Mouse (Mus musculus): Measurements from ENCODE around the gene Ano6.

The Ano6 gene

DNA sequence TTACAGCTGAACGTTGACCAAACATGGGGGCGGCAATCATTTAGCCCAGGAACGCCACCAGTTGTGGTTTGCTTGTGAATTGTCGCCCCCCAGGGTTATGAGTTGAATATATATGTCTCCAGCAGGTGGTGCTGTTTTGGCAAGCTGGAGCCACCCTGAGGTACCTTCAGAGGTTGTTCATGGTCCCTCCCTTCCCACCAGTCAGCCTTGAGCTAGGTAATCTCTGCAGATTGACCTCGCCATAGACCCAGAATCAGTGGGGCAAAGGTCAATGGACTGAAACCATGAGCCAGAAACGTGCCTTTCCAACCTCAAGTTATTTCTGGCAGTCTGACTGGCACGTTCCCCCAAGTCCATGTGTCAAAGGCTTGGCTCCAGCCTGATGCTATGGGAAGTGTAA lies 22.8 kb upstream of the Ano6 start:
- WGBS: 79% methylated on average over 7 of the region's 7 CpGs

DNA sequence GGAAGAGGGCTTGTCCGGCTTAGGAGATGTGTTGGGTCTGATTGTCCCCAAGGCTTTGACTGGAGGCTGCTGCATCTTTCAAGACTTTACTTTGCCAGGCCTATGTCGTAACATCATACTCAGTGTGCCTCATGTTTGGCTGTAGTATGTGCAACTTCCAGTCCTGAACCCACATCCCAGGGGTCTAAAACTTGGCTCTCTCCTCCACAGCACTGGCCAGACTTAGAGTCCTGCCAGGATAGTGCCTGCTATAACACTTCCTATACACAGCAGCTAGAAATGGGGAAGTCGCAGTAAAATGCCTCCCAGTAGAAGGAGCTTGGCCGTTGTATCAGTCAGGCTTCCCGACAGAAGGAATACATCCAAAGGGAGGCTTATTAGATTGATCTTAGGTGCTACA lies 21.9 kb upstream of the Ano6 start:
- WGBS: 95% methylated on average over 5 of the region's 5 CpGs

DNA sequence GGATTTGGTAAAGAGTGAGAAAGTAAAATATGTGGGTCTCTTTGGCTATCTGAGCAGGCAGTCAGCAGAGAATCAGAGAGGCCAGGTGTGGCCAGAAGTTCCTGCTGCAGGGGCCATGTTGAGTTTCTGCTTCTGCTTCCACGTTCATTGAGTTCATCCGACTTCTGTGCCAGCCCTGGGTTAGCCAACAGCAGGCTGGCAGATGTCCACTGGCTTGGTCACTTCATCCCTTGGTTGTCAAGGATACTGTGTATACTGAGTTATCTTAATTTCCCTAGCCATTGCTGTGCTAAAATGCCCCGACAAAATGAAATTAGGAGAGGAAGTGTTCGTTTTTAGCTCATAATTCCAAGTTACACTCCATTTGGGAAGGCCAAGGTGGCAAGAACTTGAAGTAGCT lies 21.1 kb upstream of the Ano6 start:
- WGBS: 60% methylated on average over 4 of the region's 4 CpGs

DNA sequence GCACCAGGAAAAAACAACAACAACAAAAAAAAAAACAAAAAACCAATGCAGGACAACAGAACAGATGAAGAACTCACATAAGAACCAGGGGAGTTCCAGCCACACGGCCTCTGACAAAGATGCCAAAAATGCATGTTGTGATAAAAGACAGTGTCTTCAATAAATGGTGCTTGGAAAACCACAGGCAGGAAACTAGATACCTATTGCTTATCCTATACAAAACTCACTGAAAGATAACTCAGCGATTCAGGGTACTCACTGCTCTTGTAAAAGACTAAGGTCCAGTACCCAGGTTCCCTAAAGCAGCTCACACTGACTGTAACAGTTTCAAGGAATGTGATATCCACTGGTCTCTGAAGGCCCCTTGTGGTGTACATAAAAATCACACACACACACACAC lies 20.3 kb upstream of the Ano6 start:
- WGBS: 94% methylated on average over 2 of the region's 2 CpGs

DNA sequence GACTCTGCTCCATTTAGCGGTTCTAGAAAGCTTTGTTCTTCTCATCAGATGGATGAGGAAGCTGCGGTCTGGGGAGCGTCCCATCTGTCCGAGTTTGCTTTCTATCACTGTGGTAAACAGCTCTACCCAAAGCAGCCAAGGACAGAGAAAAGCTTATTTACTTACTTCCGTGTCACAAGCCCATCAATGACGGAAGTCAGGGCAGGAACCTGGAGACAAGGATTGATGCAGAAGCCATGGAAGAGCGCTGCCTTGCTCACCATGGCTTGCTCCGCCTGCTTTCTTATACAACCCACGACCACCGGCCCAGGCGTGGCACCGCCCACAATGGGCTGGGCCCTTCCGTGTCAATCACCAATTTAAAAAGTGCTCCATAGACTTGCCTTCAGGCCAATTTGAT lies 18.3 kb upstream of the Ano6 start:
- WGBS: 68% methylated on average over 13 of the region's 13 CpGs

DNA sequence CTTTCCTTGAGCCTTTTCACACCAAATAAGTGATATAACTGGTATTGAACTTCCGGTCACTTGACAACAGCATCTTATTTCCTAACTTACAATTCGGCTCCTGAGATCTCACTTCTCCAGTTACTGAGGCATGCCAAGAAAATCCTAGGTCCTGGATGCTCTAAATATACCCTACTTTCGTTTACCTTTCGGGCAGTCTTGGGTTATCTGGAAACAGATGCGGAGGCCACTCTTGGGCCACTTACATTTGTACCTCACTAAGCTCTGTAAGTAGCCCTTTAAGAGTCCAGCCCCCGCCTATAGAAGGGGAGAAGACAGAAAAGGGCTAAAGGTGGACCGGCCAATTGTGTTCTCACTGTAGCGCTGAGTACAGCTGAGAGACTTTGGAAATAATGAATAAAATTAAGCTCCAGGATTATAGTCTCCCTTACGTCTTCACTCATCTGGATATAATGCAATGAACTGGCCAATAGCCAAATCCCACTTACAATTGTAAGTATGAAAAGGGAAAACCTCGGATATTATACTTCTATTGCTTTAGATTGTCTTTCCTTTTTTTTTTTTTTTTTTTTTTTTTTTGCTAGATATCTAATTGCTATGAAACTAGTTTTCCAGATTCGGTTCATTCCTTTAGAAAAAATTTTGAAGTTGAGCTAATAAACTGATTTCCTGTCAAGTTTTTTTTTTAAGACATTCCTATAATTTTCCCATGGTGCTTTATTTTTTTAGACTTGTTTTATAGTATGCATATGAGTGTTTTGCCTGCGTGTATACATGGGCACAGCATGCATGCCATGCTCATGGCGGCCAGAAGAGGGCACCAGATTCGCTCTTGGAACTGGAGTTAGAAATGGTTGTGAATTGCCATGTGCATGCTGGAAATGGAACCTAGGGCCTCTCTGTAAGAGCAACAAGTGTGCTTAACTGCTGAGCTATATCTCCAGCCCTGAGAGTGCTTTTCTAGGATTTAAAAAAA lies 17.5 kb upstream of the Ano6 start:
- WGBS: 48% methylated on average over 14 of the region's 14 CpGs

DNA sequence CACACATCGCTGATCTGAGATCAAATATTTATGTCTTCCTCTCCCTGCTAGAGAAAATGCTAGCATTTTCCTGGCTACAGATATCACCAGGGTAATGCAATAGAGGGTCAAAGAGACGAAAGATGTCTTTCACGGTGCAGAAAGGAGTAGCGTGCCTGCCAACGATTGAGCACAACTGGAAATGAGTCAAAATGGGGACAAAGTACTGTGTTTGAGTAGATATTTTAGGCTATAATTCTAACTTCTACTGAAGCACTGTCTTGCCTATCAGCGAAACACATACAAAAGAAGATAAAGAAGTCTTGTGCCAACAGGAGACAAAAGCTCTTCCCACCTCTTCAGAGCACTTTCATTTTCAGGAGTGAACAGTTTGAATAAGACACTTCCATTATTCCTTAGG lies 16.4 kb upstream of the Ano6 start:
- WGBS: 59% methylated on average over 6 of the region's 6 CpGs

DNA sequence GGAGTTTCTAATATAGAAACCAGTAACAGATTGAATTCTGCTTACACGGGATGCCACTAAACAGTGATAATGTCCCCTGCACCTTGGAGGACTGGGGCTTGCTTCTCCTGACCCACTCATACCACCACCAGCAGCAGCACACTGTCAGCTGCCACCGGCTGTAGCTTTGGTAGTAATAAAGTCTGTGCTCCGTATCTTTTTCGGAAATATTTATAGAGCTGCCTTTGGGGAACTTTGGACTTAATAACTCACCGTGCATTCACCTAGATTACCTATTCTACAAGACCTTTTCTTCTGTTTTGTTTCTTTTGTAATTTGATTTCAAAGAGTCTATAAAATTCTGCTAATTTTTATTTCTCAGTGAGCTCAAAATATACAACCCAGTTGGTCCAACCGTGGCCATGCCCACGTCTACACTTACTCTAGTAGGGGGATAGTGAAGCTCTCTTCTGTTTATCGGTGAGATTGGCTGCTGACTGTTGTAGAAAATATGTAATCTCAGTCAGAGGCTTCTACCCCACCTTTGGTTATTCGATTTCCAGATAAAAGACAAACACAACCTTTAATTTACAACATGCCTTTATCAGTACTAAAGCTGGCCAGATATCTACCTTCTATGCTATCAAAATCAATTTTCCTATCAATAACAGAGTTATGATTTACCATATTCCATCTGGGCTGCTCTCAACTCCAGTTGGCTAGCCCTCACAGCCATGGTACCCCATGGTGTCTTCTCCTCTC lies 15.8 kb upstream of the Ano6 start:
- WGBS: 93% methylated on average over 9 of the region's 9 CpGs

DNA sequence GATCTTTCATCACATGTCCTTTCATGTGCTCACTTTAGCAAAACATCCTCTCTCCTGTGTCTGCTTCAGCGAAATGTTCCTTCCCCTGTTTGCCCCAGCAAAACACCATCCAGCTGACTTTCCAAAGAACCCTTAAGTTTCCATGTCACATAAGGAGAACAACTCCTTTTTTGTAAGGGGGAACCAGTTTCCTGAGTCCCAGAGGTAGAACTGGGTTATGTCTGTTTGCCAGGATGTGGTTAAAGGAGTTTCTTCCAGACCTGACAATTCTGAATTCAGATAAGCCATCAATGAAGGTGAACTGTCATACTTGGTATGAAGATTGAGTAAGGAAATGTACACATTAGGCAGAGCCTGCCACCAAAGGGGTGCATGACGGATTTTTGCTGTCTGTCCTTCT lies 12.9 kb upstream of the Ano6 start:
- 98% methylated on average over 2 of the region's 2 CpGs for WGBS

DNA sequence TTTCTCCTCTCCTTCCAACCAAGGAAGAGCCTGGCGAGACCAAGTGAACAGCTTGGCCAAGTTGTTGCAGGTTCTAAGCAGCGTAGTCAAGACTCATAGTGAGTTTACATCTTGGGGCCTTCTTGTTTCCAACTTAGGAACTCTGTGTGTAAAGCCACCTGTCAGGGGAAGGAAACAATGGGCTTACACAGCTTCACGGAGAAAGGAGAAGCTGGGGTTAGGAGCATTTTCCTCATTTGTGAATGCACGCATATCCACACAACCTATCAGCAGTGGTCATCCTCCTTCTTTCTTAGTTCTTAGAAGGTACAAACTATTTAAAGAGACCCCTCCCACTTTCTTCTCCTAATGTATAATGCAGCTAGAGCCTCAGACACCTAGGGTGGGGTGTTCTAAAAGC lies 11.9 kb upstream of the Ano6 start:
- 86% methylated on average over 4 of the region's 4 CpGs for WGBS

DNA sequence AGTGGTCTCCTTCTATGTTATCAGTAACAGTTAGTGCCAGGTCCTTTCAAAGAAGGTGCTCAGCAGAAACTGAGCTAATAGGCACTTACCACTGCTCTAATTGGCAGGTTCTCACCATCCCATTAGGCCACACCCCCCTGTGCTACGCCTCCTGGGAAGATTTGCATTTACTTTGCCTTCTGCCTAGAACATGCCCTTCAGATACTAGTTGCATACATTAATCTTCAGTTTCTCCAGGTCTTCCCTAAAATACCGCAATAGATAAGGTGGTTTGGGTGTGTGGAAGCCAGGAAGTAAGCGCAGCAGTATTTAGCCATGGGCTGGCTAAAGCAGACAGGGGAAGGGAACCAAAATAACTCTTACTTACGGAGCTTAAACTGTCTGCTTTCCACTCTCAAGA lies 4.0 kb upstream of the Ano6 start:
- WGBS: 88% methylated on average over 4 of the region's 4 CpGs

DNA sequence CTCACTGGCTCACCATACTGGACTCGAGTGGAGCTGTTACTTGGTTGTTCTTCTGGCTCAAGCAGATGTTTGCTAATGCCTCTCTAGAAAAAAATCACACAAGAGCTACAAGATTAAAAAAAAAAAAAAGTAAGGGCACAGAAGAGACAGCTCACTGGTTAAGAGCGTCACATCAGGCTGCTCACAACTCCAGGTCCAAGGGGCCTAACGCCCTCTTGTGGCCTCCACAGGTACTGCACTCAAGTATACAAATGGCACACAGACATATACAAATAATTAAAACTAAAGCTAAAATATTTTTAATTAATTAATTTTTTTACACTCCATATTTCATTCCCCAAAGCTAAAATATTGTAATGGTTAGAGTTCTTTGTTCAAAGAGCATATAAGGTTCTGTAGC lies 3.1 kb upstream of the Ano6 start:
- 63% methylated on average over 3 of the region's 3 CpGs for WGBS

DNA sequence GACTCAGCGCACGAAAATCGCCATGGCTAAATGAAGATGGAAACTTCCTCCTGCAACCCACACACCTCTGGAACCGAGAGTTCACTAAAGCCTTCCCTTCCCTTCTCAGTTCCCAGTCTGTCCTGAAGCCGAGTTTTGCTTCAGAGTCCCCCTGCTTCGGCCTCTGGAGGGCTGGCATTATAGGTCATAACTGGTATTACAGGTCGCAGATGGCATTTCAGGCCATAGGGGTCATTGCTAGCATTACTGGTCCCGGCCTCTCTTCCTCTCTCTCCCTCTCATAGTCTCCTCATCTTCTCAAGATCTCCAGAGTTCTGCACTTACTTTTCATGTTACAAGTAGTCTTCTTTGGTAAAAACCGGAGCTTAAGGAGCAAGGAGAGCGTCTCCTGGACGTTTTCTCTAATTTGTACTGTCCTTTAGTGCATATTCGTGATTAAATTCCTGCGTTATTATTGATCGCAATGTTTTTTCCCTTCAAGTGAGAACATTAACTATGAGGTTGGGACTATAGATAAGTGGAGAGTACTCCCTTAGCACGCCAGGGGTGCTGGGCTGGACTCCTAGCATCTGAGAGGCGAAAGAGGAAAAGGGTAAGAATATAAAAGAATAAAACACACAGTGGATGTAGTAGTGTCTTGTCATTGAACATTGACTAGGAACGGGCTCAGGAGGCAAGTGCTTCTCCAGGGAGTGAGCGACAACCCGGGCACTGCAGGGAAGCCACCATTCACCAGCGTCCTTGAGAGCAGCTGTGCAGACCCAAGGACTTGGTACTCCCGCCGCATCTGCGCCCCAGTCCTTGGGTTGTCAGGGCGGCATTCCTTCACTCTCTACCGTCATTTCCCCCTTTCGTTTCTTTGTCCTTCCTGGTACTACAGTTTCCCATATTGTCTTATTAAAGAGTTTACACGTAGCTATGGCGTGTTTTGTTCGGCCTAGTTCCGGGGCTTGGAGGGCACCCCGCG lies 798 bp upstream of the Ano6 start:
- whole genome bisulfite sequencing: 28% methylated on average over 32 of the region's 32 CpGs

DNA sequence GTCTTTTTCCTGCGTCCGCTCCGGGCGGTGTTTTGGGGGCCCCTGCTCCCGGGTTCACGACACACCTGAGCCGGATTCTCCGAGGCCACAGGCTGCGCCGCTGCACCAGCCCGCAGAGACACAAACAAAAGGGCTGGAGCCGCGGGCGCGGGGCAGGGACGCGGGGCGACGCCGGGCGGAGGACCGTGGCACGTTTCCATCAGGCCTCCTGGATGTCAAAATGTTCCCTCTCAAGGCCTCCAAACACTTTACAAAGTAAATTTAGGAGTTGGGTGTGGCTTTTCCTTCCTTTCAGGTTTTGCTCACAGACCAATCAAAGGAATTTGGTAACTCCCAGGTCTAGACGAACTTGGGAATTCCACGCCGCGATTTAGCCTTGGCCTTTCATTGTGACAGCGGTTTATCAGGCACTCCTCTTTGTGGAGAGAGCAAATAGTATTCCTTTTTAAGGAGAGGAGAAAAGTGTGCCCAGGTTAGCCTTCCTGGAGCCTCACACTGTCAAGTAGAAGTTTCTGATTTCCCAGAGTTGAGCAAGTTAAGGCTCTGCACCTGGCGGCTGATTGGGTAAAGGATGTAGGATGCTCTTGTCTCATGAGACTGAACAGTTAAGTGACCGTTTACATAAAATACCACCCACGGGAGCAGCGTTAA lies 623 bp downstream of the Ano6 start:
- 3% methylated on average over 32 of the region's 32 CpGs for WGBS

DNA sequence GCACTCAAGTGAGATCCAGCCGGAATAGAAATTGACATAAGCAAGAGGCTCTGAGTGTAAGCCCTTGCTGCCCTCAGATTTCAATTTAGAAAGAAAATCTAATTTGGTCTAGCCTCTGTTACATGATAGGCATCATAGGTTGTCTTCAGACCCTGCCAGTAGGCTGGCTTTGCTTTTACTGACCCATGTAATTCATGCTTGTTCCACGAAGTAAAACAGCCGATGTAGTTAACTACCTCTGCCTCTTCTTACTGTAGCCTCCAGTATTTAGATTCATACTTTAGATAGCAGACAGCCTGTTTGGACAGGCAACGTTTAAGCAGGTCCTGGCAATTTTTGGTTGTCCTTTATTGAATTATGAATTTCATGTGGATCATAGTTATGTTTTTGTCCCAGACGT lies 1.2 kb downstream of the Ano6 start:
- WGBS: 35% methylated on average over 5 of the region's 5 CpGs

DNA sequence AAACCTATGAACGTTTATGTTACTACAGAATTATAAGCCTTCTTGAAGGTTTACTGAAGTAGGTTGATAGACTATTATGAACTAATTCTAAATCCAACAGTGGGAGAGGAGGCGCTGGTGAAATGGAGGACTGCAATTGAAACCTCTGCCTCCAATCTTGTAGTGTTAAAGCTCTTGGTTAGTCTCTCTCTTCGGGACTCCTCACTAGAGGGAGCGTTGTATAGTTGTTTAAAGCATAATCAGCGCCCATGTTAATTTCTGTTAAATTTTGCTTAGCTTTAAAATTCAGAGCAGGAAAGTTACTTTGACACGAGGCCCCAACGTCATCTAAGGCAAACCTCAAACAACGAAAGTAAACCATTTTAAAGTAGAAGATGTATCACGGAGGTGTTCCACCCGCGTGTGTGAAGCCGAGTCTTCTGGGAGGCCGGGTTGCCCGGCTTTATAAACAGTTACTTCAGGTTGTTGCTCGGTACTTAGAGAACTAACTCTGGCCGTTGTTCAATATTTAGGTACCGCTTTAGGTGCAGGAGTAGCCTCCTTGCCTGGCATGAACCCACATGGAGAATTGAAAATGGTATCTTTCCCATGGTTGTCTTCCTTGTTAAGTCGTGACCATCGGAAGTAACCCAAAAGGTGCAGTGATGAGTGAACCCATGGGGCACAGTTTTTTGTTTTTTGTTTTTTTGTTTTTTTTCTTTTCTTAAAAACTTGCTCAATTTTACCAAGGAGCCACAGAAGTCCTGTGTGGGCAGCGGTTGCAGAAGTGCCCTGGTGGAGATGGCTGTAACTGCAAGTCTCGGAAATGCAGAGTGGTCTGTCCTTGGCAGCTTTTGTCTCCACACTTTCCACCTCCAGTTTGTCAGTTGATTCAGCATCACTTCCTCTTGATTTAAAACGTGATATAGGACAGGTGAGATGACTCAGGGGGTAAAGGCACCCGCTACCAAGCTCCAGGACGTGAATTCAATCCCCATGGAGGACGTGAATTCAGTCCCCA lies 1.9 kb downstream of the Ano6 start:
- WGBS: 71% methylated on average over 25 of the region's 25 CpGs

DNA sequence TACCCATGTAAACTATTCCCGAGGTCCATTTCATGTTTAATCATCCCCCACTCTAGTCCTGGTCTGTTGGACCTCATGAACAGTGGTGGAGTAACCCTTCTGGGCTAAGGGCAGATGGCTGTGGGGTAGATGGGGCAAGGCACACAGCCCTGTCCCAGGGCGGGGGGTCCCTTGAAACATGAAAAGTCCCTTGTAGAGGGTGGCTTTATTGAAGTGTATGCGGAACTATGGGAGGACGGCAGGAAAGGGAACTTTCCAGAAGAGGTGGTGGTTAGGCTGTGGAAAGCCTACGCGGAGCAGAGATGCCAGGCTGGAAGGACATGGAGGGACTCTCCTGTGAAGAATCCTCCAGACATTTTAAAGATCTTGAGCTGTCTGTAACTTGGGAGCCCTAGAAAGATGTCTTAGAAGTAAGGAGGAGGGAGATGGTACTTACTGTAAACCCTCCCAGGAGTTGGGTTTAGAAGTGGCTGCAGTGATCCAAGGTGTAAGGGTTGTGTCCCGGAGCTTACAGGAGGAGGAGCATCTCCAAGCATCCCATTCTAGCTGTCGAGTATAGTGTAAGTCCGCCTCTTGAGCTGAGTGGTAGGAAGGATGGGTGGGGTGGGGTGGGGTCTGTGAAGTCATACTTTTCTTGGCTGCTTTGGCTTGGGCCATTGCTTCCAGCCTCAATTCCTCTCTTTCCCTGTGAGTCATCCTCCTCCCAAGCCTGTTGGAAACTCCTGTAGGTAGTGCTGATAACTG lies 3.3 kb downstream of the Ano6 start:
- WGBS: 92% methylated on average over 9 of the region's 9 CpGs

DNA sequence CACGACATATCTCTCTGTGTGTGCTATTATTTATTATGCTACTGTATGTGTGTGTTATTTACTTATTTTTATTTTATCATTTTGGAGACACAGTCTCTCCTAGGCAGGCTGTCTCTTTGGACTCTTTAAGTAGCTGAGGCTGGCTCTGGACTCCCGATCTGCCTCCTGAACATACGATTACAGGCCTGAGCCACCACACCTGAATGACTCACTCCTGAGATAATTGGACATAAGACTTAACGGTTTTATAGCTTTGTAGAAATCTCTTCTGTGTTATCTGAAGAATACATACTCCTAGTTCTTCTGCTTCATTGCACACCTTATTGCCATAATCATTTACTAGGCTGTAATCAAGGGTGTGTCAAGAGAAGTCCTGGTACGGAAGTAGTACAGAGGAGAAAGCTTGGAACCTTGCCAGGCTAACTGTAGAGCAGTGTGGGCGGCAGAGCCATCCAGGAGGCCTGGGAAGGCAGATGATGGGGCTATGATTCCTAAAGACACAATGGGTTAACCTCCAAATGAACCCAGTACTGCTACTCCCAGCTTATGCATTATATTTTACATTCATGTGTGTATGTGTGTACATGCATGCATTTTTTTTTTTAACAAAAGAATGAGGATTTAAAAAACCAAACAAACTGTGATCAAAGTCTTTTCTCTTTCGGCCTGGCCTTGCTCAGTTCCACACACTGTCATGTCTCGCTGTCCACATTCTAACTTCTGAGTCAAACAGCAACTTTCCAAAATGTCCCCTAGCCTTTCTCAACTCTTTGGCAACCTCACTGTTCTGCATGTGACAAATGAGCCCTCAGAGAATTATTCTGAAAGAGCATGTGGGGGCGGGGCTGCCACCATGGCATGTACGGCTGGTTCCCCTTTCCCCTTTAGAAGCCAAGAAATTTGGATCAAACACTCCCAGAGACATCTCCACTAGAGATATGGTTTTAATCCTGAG lies 4.2 kb downstream of the Ano6 start:
- WGBS: 67% methylated on average over 10 of the region's 10 CpGs
